In the genomic region with DNA sequence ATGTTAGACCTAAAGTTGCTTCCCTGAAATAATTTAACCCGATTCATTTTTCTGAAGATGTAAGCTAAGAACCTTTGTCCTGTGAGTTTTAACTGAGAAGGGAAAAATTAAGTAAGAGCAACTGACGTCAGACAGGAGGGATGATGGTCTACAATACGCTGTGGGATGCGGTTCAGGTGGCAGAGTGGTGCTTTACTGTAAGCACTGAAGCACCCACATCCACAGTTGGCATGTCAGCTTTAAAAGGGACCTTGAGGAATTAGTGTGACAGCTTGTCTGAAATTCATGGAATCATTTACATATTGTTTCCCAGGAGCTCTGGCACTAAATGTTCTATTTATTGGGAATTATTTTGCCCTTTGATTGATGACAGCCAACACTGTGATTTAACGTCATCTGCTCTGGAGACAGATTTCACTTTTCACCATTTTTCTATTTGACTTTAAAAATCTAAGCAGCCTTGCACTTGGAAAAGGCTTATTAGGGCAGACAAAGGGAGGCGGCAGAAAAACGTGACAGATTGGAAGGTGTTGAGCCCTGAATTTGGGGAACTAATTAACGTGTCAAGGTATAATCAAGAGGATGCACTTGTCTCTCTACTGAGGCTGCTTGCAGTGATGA, we compare ENCODE assay signal across 14 mouse cellular contexts. TPM values are rescaled to one million over a fixed set of nuclear protein-coding genes. Genes with fewer than 3 reads are reported as not detected.
DNase-seq lines count a peak whose midpoint lies in the region; ATAC-seq lines count a peak whose summit lies in the region.
"Had no signal": no experiment of that assay in that cellular context is flagged by ENCODE, and none has a peak within 500 bp of the region (broad histone marks: within the 10 kb centered on the region; RNA-seq: fewer than 3 reads in every experiment).

No protein-coding gene starts in this region.

- no peak for DNase-seq in forebrain, embryonic 11.5 days (ENCODE audit: low spot score)
- DNase-seq in right cerebral cortex, postnatal 10 days (ENCODE audit: low spot score in 2 of 2): peak; percentile 37 to 47
- no peak for DNase-seq in right cerebral cortex, postnatal 25 days
- DNase-seq in layer of hippocampus, postnatal 10 days (ENCODE audit: low spot score in 2 of 2): peak; percentile 26 to 43
- no peak for DNase-seq in spleen, postnatal 14 days (ENCODE audit: low spot score in 2 of 2)
- DNase-seq in testis, postnatal 14 days (ENCODE audit: low spot score): no peak
- DNase-seq: adrenal gland, postnatal 25 days; gastrocnemius, postnatal 10 days; kidney, postnatal 4 days had no signal

- peaks cover 40% of the 10 kb centered on the region for H3K4me1 ChIP-seq in forebrain, embryonic 13.5 days
- H3K4me1 ChIP-seq in forebrain, embryonic 11.5 days (replicated peaks; ENCODE audit: control insufficient read depth, insufficient read depth, low read length): peaks cover 2% of the 10 kb centered on the region; the same call in 1 of the 2 replicates
- H3K4me1 ChIP-seq: liver, embryonic 12.5 days had no signal

- H3K36me3 ChIP-seq in forebrain, embryonic 13.5 days (ENCODE audit: poor library complexity, severe bottlenecking): no peaks in the 10 kb centered on the region
- no peaks in the 10 kb centered on the region for H3K36me3 ChIP-seq in forebrain, embryonic 11.5 days (ENCODE audit: control insufficient read depth, insufficient read depth, low read length)
- H3K36me3 ChIP-seq: G1E; liver, embryonic 12.5 days had no signal

- H3K9me3 ChIP-seq in forebrain, embryonic 13.5 days (replicated peaks): no peaks in the 10 kb centered on the region
- H3K9me3 ChIP-seq in forebrain, embryonic 11.5 days (ENCODE audit: control insufficient read depth, low read length): no peaks in the 10 kb centered on the region
- H3K9me3 ChIP-seq: liver, embryonic 12.5 days had no signal

- peaks cover 29% of the 10 kb centered on the region for H3K27me3 ChIP-seq in forebrain, embryonic 13.5 days
- H3K27me3 ChIP-seq in forebrain, embryonic 11.5 days (ENCODE audit: control insufficient read depth, insufficient read depth, low read length): peaks cover 24% of the 10 kb centered on the region

- ATAC-seq in forebrain, embryonic 13.5 days: peak; percentile 60
- ATAC-seq in forebrain, embryonic 11.5 days (replicated peaks; ENCODE audit: low FRiP score): no peak
- ATAC-seq: intestine, postnatal 0 days; liver, embryonic 12.5 days had no signal

- H3K4me3 ChIP-seq in forebrain, embryonic 13.5 days: peak overlapping the region; percentile 22
- no peak overlapping the region for H3K4me3 ChIP-seq in forebrain, embryonic 11.5 days (ENCODE audit: low read depth, low read length)
- H3K4me3 ChIP-seq: liver, embryonic 12.5 days had no signal

- peak overlapping the region; percentile 69 for H3K27ac ChIP-seq in forebrain, embryonic 13.5 days
- H3K27ac ChIP-seq in forebrain, embryonic 11.5 days (ENCODE audit: low read depth, low read length): no peak overlapping the region
- H3K27ac ChIP-seq: liver, embryonic 12.5 days had no signal

- 40% methylated on average over 8 of the region's 8 CpGs for WGBS in forebrain, embryonic 13.5 days
- WGBS in forebrain, embryonic 11.5 days: 67% methylated on average over 8 of the region's 8 CpGs

- no peak overlapping the region for H3K9ac ChIP-seq in forebrain, embryonic 13.5 days
- H3K9ac ChIP-seq in forebrain, embryonic 11.5 days (ENCODE audit: low read length): no peak overlapping the region
- H3K9ac ChIP-seq: liver, embryonic 12.5 days had no signal

- H3K4me2 ChIP-seq in forebrain, embryonic 13.5 days: peak overlapping the region; percentile 45
- no peak overlapping the region for H3K4me2 ChIP-seq in forebrain, embryonic 11.5 days (ENCODE audit: low read depth, low read length, severe bottlenecking)
- H3K4me2 ChIP-seq: liver, embryonic 12.5 days had no signal

RNA-seq across cellular contexts. Expression of a gene that starts 3.3 kb away (rescaled TPM):
- 41.2 and 42.4 TPM in 2 replicates for polyA plus RNA-seq in forebrain, embryonic 13.5 days (2015; fragmentation: Nextera tagmentation; extraction: Ambion mirVana)
- 6.2 and 6.5 TPM in 2 replicates for polyA plus RNA-seq in forebrain, embryonic 11.5 days (2014; fragmentation: Nextera tagmentation; extraction: Ambion mirVana)
- 100 to 1,000 TPM; 311 to 317 TPM for total RNA-seq in layer of hippocampus, postnatal 10 days (2021)
- total RNA-seq: megakaryocyte-erythroid progenitor cell, adult 5-6 weeks had no signal
- polyA plus RNA-seq: G1E had no signal

Comparison
In these comparisons a context has a peak if more than half of its experiments do, and no peak if none do; other contexts are left out.
1. DNase-seq: peak in right cerebral cortex, postnatal 10 days (2 of 2) and layer of hippocampus, postnatal 10 days (2 of 2); none in forebrain, embryonic 11.5 days (single experiment), right cerebral cortex, postnatal 25 days (single experiment), spleen, postnatal 14 days (0 of 2) and testis, postnatal 14 days (single experiment).